Mouse (Mus musculus) embryonic fibroblast, embryonic 13.5 days (primary cell): ENCODE results near the gene Rbp1.

Experiments used
- CTCF ChIP-seq: IDR thresholded peaks from 2 replicates; pipeline ENCODE4 v1.5.1; 2011; ENCODE audit warnings: mild to moderate bottlenecking, control low read depth, low read length, moderate library complexity, borderline replicate concordance; ENCODE audit not compliant: insufficient read depth
- POLR2A ChIP-seq: IDR thresholded peaks from 2 replicates; pipeline ENCODE4 v1.6.1; 2011; ENCODE audit warnings: low read depth, mild to moderate bottlenecking, control low read depth, low read length, moderate library complexity

- TF ChIP-seq CTCF (no peak), POLR2A (no peak)
Measured at GRCm38 (mm10) chr9:98387741-98388632, 34.8 kb upstream of the Rbp1 start.
